Mouse (Mus musculus): ENCODE measurements around the gene Rbfox1. TPM values are rescaled to one million over a fixed set of nuclear protein-coding genes. Genes with fewer than 3 reads are reported as not detected.

Gene Rbfox1
- total RNA-seq, 2 experiments from 2014 or later = 105 to 113 TPM

- no peak for DNase-seq
These were observed 1045.6 kb downstream of the Rbfox1 start for GRCm38 (mm10) chr16:6930795-6931194.

- DNase-seq = no peak
These were observed 1061.0 kb downstream of the Rbfox1 start for GRCm38 (mm10) chr16:6946151-6946550.

GRCm38 (mm10) chr16:6949666-6950065 lies 1064.5 kb downstream of the Rbfox1 start:
- DNase-seq = no peak

GRCm38 (mm10) chr16:6955102-6955675 lies 1070.0 kb downstream of the Rbfox1 start:
- DNase-seq = no peak

- DNase-seq = no peak
These were observed 1076.8 kb downstream of the Rbfox1 start for GRCm38 (mm10) chr16:6961931-6962379.

- no peak for DNase-seq
These were observed 1077.4 kb downstream of the Rbfox1 start for GRCm38 (mm10) chr16:6962508-6962907.

GRCm38 (mm10) chr16:6963533-6963932 lies 1078.4 kb downstream of the Rbfox1 start:
- no peak for DNase-seq

GRCm38 (mm10) chr16:6964720-6965583 lies 1079.8 kb downstream of the Rbfox1 start:
- DNase-seq = no peak

- no peak for DNase-seq
These were observed 1084.8 kb downstream of the Rbfox1 start for GRCm38 (mm10) chr16:6969986-6970385.

GRCm38 (mm10) chr16:6976341-6976740 lies 1091.2 kb downstream of the Rbfox1 start:
- DNase-seq = no peak

GRCm38 (mm10) chr16:6983947-6984346 lies 1098.8 kb downstream of the Rbfox1 start:
- no peak for DNase-seq

GRCm38 (mm10) chr16:6986031-6986430 lies 1100.9 kb downstream of the Rbfox1 start:
- DNase-seq = peak; percentile 8

GRCm38 (mm10) chr16:6986494-6986893 lies 1101.3 kb downstream of the Rbfox1 start:
- no peak for DNase-seq

GRCm38 (mm10) chr16:6992251-6992650 lies 1107.1 kb downstream of the Rbfox1 start:
- DNase-seq = no peak

GRCm38 (mm10) chr16:6993180-6993579 lies 1108.0 kb downstream of the Rbfox1 start:
- DNase-seq = no peak

- DNase-seq = no peak
These were observed 1112.0 kb downstream of the Rbfox1 start for GRCm38 (mm10) chr16:6997109-6997508.

- no peak for DNase-seq
These were observed 1112.7 kb downstream of the Rbfox1 start for GRCm38 (mm10) chr16:6997834-6998233.

- DNase-seq = no peak
These were observed 1119.4 kb downstream of the Rbfox1 start for GRCm38 (mm10) chr16:7004565-7004964.

- DNase-seq = peak; percentile 49
These were observed 1120.3 kb downstream of the Rbfox1 start for GRCm38 (mm10) chr16:7005478-7005877.

GRCm38 (mm10) chr16:7017310-7017709 lies 1132.2 kb downstream of the Rbfox1 start:
- no peak for DNase-seq

- no peak for DNase-seq
These were observed 1149.1 kb downstream of the Rbfox1 start for GRCm38 (mm10) chr16:7034231-7034630.

GRCm38 (mm10) chr16:7036566-7036965 lies 1151.4 kb downstream of the Rbfox1 start:
- no peak for DNase-seq

GRCm38 (mm10) chr16:7036988-7037387 lies 1151.8 kb downstream of the Rbfox1 start:
- DNase-seq = no peak
